Mouse (Mus musculus): Measurements from ENCODE around the gene 9130023H24Rik. TPM values are rescaled to one million over a fixed set of nuclear protein-coding genes. Genes with fewer than 3 reads are reported as not detected.

9130023H24Rik gene
- polyA plus RNA-seq, 1 experiment from 2014 or later: 7.5 TPM

GRCm38 (mm10) chr7:128246496-128247391 lies 8.9 kb upstream of the 9130023H24Rik start, which contains the start of gene Tgfb1i1:
Gene Tgfb1i1, plus strand, starts transcription at chr7:128246812.
- H3K4me3 ChIP-seq: peak within 1 kb of the TSS; percentile 76
- H3K27ac ChIP-seq (ENCODE audit: poor library complexity, severe bottlenecking): peak within 1 kb of the TSS; percentile 97
- no peaks in the 10 kb centered on the region for H3K27me3 ChIP-seq (replicated peaks)
- H3K36me3 ChIP-seq: peaks cover 66% of the 10 kb centered on the region
- peak within 1 kb of the TSS; percentile 90 for H3K9ac ChIP-seq
- H3K4me2 ChIP-seq: peak within 1 kb of the TSS; percentile 85
- H3K9me3 ChIP-seq (replicated peaks): no peaks in the 10 kb centered on the region
- 1% methylated on average over 26 of the region's 30 CpGs for WGBS
- peak; percentile 86 for ATAC-seq (ENCODE audit: insufficient number of reproducible peaks, low FRiP score)
- H3K4me1 ChIP-seq (replicated peaks): peaks cover 42% of the 10 kb centered on the region

GRCm38 (mm10) chr7:128245547-128245946 lies 7.7 kb upstream of the 9130023H24Rik start:
- Histone ChIP-seq H3K27me3 (replicated peaks) (no peaks in the 10 kb centered on the region), H3K4me2 (peak overlapping the region; percentile 85), H3K9ac (peak overlapping the region; percentile 90), H3K4me3 (no peak overlapping the region), H3K27ac (ENCODE audit: poor library complexity, severe bottlenecking) (peak overlapping the region; percentile 97; the same call in 1 of the 2 replicates), H3K4me1 (replicated peaks) (peaks cover 38% of the 10 kb centered on the region), H3K36me3 (peaks cover 67% of the 10 kb centered on the region), H3K9me3 (replicated peaks) (no peaks in the 10 kb centered on the region)
- 88% methylated on average over 4 of the region's 4 CpGs for WGBS
- ATAC-seq (ENCODE audit: insufficient number of reproducible peaks, low FRiP score): no peak

GRCm38 (mm10) chr7:128244410-128245025 lies 6.7 kb upstream of the 9130023H24Rik start:
- Histone ChIP-seq H3K4me1 (replicated peaks) (peaks cover 31% of the 10 kb centered on the region), H3K36me3 (peaks cover 68% of the 10 kb centered on the region), H3K27ac (ENCODE audit: poor library complexity, severe bottlenecking) (no peak overlapping the region), H3K27me3 (replicated peaks) (no peaks in the 10 kb centered on the region), H3K4me3 (no peak overlapping the region), H3K4me2 (no peak overlapping the region), H3K9ac (peak overlapping the region; percentile 21; the same call in 1 of the 2 replicates), H3K9me3 (replicated peaks) (no peaks in the 10 kb centered on the region)
- WGBS: 90% methylated on average over 18 of the region's 18 CpGs
- no peak for ATAC-seq (ENCODE audit: insufficient number of reproducible peaks, low FRiP score)

- 0 out of 2 replicates have a peak overlapping the region, but pooled peaks have one; percentile 21 for H3K9ac ChIP-seq
- no peak overlapping the region for H3K4me2 ChIP-seq
- H3K27ac ChIP-seq (ENCODE audit: poor library complexity, severe bottlenecking): no peak overlapping the region
- peaks cover 32% of the 10 kb centered on the region for H3K4me1 ChIP-seq (replicated peaks)
- peaks cover 63% of the 10 kb centered on the region for H3K36me3 ChIP-seq
- 65% methylated on average over 10 of the region's 10 CpGs for WGBS
- no peak overlapping the region for H3K4me3 ChIP-seq
- ATAC-seq (ENCODE audit: insufficient number of reproducible peaks, low FRiP score): no peak
- H3K9me3 ChIP-seq (replicated peaks): no peaks in the 10 kb centered on the region
- H3K27me3 ChIP-seq (replicated peaks): no peaks in the 10 kb centered on the region
Measured at GRCm38 (mm10) chr7:128243921-128244320, 6.1 kb upstream of the 9130023H24Rik start.

- WGBS: 95% methylated on average over 16 of the region's 16 CpGs
- Histone ChIP-seq H3K9me3 (replicated peaks) (no peaks in the 10 kb centered on the region), H3K27ac (ENCODE audit: poor library complexity, severe bottlenecking) (no peak overlapping the region), H3K27me3 (replicated peaks) (no peaks in the 10 kb centered on the region), H3K4me3 (no peak overlapping the region), H3K4me1 (replicated peaks) (peaks cover 22% of the 10 kb centered on the region), H3K9ac (no peak overlapping the region), H3K4me2 (no peak overlapping the region), H3K36me3 (peaks cover 54% of the 10 kb centered on the region)
- ATAC-seq (ENCODE audit: insufficient number of reproducible peaks, low FRiP score): no peak
Measured at GRCm38 (mm10) chr7:128242331-128242730, 4.5 kb upstream of the 9130023H24Rik start.

GRCm38 (mm10) chr7:128240131-128240784 lies 2.4 kb upstream of the 9130023H24Rik start:
- Histone ChIP-seq H3K9ac (no peak overlapping the region), H3K9me3 (replicated peaks) (no peaks in the 10 kb centered on the region), H3K4me1 (replicated peaks) (peaks cover 16% of the 10 kb centered on the region), H3K27me3 (replicated peaks) (no peaks in the 10 kb centered on the region), H3K4me2 (no peak overlapping the region), H3K4me3 (no peak overlapping the region), H3K36me3 (peaks cover 60% of the 10 kb centered on the region), H3K27ac (ENCODE audit: poor library complexity, severe bottlenecking) (no peak overlapping the region)
- no peak for ATAC-seq (ENCODE audit: insufficient number of reproducible peaks, low FRiP score)
- WGBS: 95% methylated on average over 27 of the region's 27 CpGs

- Histone ChIP-seq H3K27me3 (replicated peaks) (no peaks in the 10 kb centered on the region), H3K9ac (0 out of 2 replicates have a peak overlapping the region, but pooled peaks have one; percentile 51), H3K4me1 (replicated peaks) (peaks cover 16% of the 10 kb centered on the region), H3K27ac (ENCODE audit: poor library complexity, severe bottlenecking) (peak overlapping the region; percentile 87), H3K4me2 (peak overlapping the region; percentile 77), H3K36me3 (peaks cover 51% of the 10 kb centered on the region), H3K9me3 (replicated peaks) (no peaks in the 10 kb centered on the region), H3K4me3 (peak overlapping the region; percentile 78)
- no peak for ATAC-seq (ENCODE audit: insufficient number of reproducible peaks, low FRiP score)
- 25% methylated on average over 4 of the region's 4 CpGs for WGBS
Measured at GRCm38 (mm10) chr7:128238991-128239390, 1.2 kb upstream of the 9130023H24Rik start.

- H3K9me3 ChIP-seq (replicated peaks): no peaks in the 10 kb centered on the region
- H3K4me1 ChIP-seq (replicated peaks): peaks cover 16% of the 10 kb centered on the region
- peaks cover 41% of the 10 kb centered on the region for H3K36me3 ChIP-seq
- peak overlapping the region; percentile 85 for H3K9ac ChIP-seq
- H3K4me2 ChIP-seq: peak overlapping the region; percentile 78
- H3K27me3 ChIP-seq (replicated peaks): no peaks in the 10 kb centered on the region
- H3K27ac ChIP-seq (ENCODE audit: poor library complexity, severe bottlenecking): peak overlapping the region; percentile 97
- 1% methylated on average over 25 of the region's 25 CpGs for WGBS
- H3K4me3 ChIP-seq: peak overlapping the region; percentile 78
- no peak; the same call in 1 of the 2 replicates for ATAC-seq (ENCODE audit: insufficient number of reproducible peaks, low FRiP score)
Measured at GRCm38 (mm10) chr7:128237593-128237926, 271 bp downstream of the 9130023H24Rik start.

GRCm38 (mm10) chr7:128236856-128237592 lies 807 bp downstream of the 9130023H24Rik start, which contains the start of gene Armc5:
Gene Armc5, plus strand, starts transcription at chr7:128237342.
- Histone ChIP-seq H3K4me2 (peak within 1 kb of the TSS; percentile 78), H3K4me3 (peak within 1 kb of the TSS; percentile 78), H3K9ac (peak within 1 kb of the TSS; percentile 85), H3K27ac (ENCODE audit: poor library complexity, severe bottlenecking) (peak within 1 kb of the TSS; percentile 97), H3K27me3 (replicated peaks) (no peaks in the 10 kb centered on the region), H3K36me3 (peaks cover 35% of the 10 kb centered on the region), H3K9me3 (replicated peaks) (no peaks in the 10 kb centered on the region), H3K4me1 (replicated peaks) (peaks cover 16% of the 10 kb centered on the region)
- ATAC-seq (ENCODE audit: insufficient number of reproducible peaks, low FRiP score): peak; percentile 26; the same call in 1 of the 2 replicates
- 25% methylated on average over 37 of the region's 37 CpGs for WGBS

- no peaks in the 10 kb centered on the region for H3K9me3 ChIP-seq (replicated peaks)
- ATAC-seq (ENCODE audit: insufficient number of reproducible peaks, low FRiP score): no peak
- H3K36me3 ChIP-seq: peaks cover 30% of the 10 kb centered on the region
- H3K9ac ChIP-seq: peak overlapping the region; percentile 85; the same call in 1 of the 2 replicates
- no peaks in the 10 kb centered on the region for H3K27me3 ChIP-seq (replicated peaks)
- H3K27ac ChIP-seq (ENCODE audit: poor library complexity, severe bottlenecking): no peak overlapping the region
- 92% methylated on average over 13 of the region's 13 CpGs for WGBS
- H3K4me3 ChIP-seq: no peak overlapping the region; the same call in 1 of the 2 replicates
- H3K4me2 ChIP-seq: peak overlapping the region; percentile 78; the same call in 1 of the 2 replicates
- peaks cover 16% of the 10 kb centered on the region for H3K4me1 ChIP-seq (replicated peaks)
Measured at GRCm38 (mm10) chr7:128236426-128236825, 1.4 kb downstream of the 9130023H24Rik start.

All from heart, embryonic 12.5 days (tissue).